Mouse (Mus musculus) testis, adult 2 months (tissue): ENCODE results near the gene Cbx2. TPM values are rescaled to one million over a fixed set of nuclear protein-coding genes. Genes with fewer than 3 reads are reported as not detected.
A peak's percentile ranks its signal among the peaks of the same experiment; 100 is the strongest.

Experiments
- H3K27ac ChIP-seq: fragments of 200-500 bp; 2 replicates; pipeline ENCODE4 v1.5.1; 2012; ENCODE audit warnings: low read depth, low read length; ENCODE audit not compliant: control insufficient read depth, insufficient read depth
- H3K27me3 ChIP-seq: fragments of 200-500 bp; 2 replicates; pipeline ENCODE4 v1.6.1; 2012; ENCODE audit warnings: mild to moderate bottlenecking, low read length, moderate library complexity; ENCODE audit not compliant: control insufficient read depth, insufficient read depth
- H3K36me3 ChIP-seq: fragments of 200-500 bp; 2 replicates; pipeline ENCODE4 v1.6.1; 2012; ENCODE audit warnings: mild to moderate bottlenecking, low read length; ENCODE audit not compliant: control insufficient read depth, insufficient read depth
- H3K4me1 ChIP-seq: fragments of 200-500 bp; 2 replicates; pipeline ENCODE4 v1.6.1; 2012; ENCODE audit warnings: low read length; ENCODE audit not compliant: control insufficient read depth, insufficient read depth
- H3K4me3 ChIP-seq: fragments of 200-500 bp; 2 replicates; pipeline ENCODE4 v1.5.1; 2012; ENCODE audit warnings: low read depth, mild to moderate bottlenecking, low read length, moderate library complexity, mixed read lengths; ENCODE audit not compliant: control insufficient read depth
- CTCF ChIP-seq: fragments of 200-500 bp; IDR thresholded peaks from 2 replicates; pipeline ENCODE4 v1.5.1; 2012; ENCODE audit warnings: low read depth, mild to moderate bottlenecking, inconsistent platforms, low read length, moderate library complexity; ENCODE audit not compliant: control insufficient read depth, insufficient read depth, insufficient replicate concordance
- POLR2A ChIP-seq: fragments of 200-500 bp; IDR thresholded peaks from 2 replicates; pipeline ENCODE4 v1.6.1; 2012; ENCODE audit warnings: low read depth, mild to moderate bottlenecking, inconsistent platforms, low read length, moderate library complexity; ENCODE audit not compliant: control insufficient read depth
- polyA plus RNA-seq: library from polyadenylated mRNA; depleted of rRNA; stranded (reverse); fragments of >200 nt; gene quantifications from 2 replicates; pipeline ENCODE4 v1.2.3, GENCODE M21; 2012

The Cbx2 gene
- polyA plus RNA-seq, 1 experiment: 2.3 TPM

GRCm38 (mm10) chr11:119051927-119052660, 29.3 kb downstream of the Cbx2 start:
- no peaks in the 10 kb centered on the region for H3K36me3 ChIP-seq
- peaks cover 31% of the 10 kb centered on the region for H3K4me1 ChIP-seq
- no peak overlapping the region for H3K27ac ChIP-seq
- TF ChIP-seq CTCF: peak; percentile 30; the same call in 1 of the 2 replicates
- TF ChIP-seq POLR2A: no peak
- no peak overlapping the region for H3K4me3 ChIP-seq
- peaks cover 5% of the 10 kb centered on the region; the same call in 1 of the 2 replicates for H3K27me3 ChIP-seq

GRCm38 (mm10) chr11:119052661-119053256, 30.0 kb downstream of the Cbx2 start:
- peaks cover 2% of the 10 kb centered on the region; the same call in 1 of the 2 replicates for H3K27me3 ChIP-seq
- H3K4me1 ChIP-seq: peaks cover 36% of the 10 kb centered on the region
- TF ChIP-seq POLR2A (no peak), CTCF (no peak)
- H3K27ac ChIP-seq: peak overlapping the region; percentile 43; the same call in 1 of the 2 replicates
- H3K36me3 ChIP-seq: no peaks in the 10 kb centered on the region
- H3K4me3 ChIP-seq: peak overlapping the region; percentile 56

GRCm38 (mm10) chr11:119053257-119053670, 30.5 kb downstream of the Cbx2 start:
- peak overlapping the region; percentile 43; the same call in 1 of the 2 replicates for H3K27ac ChIP-seq
- peaks cover 41% of the 10 kb centered on the region for H3K4me1 ChIP-seq
- TF ChIP-seq CTCF: no peak
- TF ChIP-seq POLR2A: no peak
- H3K27me3 ChIP-seq: peaks cover 6% of the 10 kb centered on the region
- H3K4me3 ChIP-seq: peak overlapping the region; percentile 56
- H3K36me3 ChIP-seq: no peaks in the 10 kb centered on the region

GRCm38 (mm10) chr11:119053738-119054350, 31.1 kb downstream of the Cbx2 start:
- no peak overlapping the region for H3K27ac ChIP-seq
- H3K36me3 ChIP-seq: no peaks in the 10 kb centered on the region
- peak overlapping the region; percentile 33 for H3K4me3 ChIP-seq
- no peak for TF ChIP-seq POLR2A
- no peak for TF ChIP-seq CTCF
- peaks cover 47% of the 10 kb centered on the region for H3K4me1 ChIP-seq
- peaks cover 6% of the 10 kb centered on the region for H3K27me3 ChIP-seq

GRCm38 (mm10) chr11:119054351-119055345, 31.9 kb downstream of the Cbx2 start:
- peak overlapping the region; percentile 33 for H3K4me3 ChIP-seq
- no peaks in the 10 kb centered on the region for H3K36me3 ChIP-seq
- peaks cover 48% of the 10 kb centered on the region for H3K4me1 ChIP-seq
- H3K27ac ChIP-seq: no peak overlapping the region
- TF ChIP-seq POLR2A (no peak), CTCF (peak; percentile 33; the same call in 1 of the 2 replicates)
- H3K27me3 ChIP-seq: peaks cover 6% of the 10 kb centered on the region

GRCm38 (mm10) chr11:119055571-119056131, 32.9 kb downstream of the Cbx2 start:
- H3K36me3 ChIP-seq: no peaks in the 10 kb centered on the region
- peaks cover 48% of the 10 kb centered on the region for H3K4me1 ChIP-seq
- H3K27ac ChIP-seq: no peak overlapping the region
- TF ChIP-seq POLR2A (no peak), CTCF (no peak)
- H3K4me3 ChIP-seq: peak overlapping the region; percentile 29; the same call in 1 of the 2 replicates
- H3K27me3 ChIP-seq: peaks cover 6% of the 10 kb centered on the region
